Mouse (Mus musculus) small intestine, adult 2 months (tissue): ENCODE data around the gene Fhl3. TPM values are rescaled to one million over a fixed set of nuclear protein-coding genes. Genes with fewer than 3 reads are reported as not detected.
A peak's percentile ranks its signal among the peaks of the same experiment; 100 is the strongest.

Experiments
- H3K27ac ChIP-seq: fragments of 200-500 bp; 2 replicates; pipeline ENCODE4 v1.5.1; 2012; ENCODE audit warnings: low read depth, low read length, control low read depth, inconsistent platforms; ENCODE audit not compliant: insufficient read depth
- H3K27me3 ChIP-seq: fragments of 200-500 bp; 2 replicates; pipeline ENCODE4 v1.6.1; 2012; ENCODE audit warnings: mild to moderate bottlenecking, moderate library complexity, low read length, inconsistent platforms; ENCODE audit not compliant: control insufficient read depth, insufficient read depth
- H3K36me3 ChIP-seq: fragments of 200-500 bp; 2 replicates; pipeline ENCODE4 v1.6.1; 2012; ENCODE audit warnings: mild to moderate bottlenecking, low read length, control low read depth, inconsistent platforms; ENCODE audit not compliant: control insufficient read depth, insufficient read depth
- H3K4me1 ChIP-seq: fragments of 200-500 bp; 2 replicates; pipeline ENCODE4 v1.6.1; 2012; ENCODE audit warnings: low read length, inconsistent platforms, mixed read lengths; ENCODE audit not compliant: control insufficient read depth, insufficient read depth, insufficient read length
- H3K4me3 ChIP-seq: fragments of 200-500 bp; 2 replicates; pipeline ENCODE4 v1.5.1; 2012; ENCODE audit warnings: low read depth, mild to moderate bottlenecking, control low read depth, inconsistent platforms, low read length, moderate library complexity
- CTCF ChIP-seq: fragments of 200-500 bp; IDR thresholded peaks from 2 replicates; pipeline ENCODE4 v1.5.1; 2012; ENCODE audit warnings: low read depth, mild to moderate bottlenecking, control low read depth, inconsistent platforms, low read length, moderate library complexity, mixed read lengths; ENCODE audit not compliant: insufficient replicate concordance, insufficient read length; ENCODE audit errors: extremely low read depth
- POLR2A ChIP-seq: fragments of 200-500 bp; IDR thresholded peaks from 2 replicates; pipeline ENCODE4 v1.6.1; 2012; ENCODE audit warnings: low read depth, mild to moderate bottlenecking, control low read depth, inconsistent platforms, low read length, moderate library complexity
- WGBS: fragments of 180-500 bp; shearing (Covaris S2); methylation state at CpG from one replicate; pipeline ENCODE4 v1.1.7; 2018; 5-methylcytosine and 5-hydroxymethylcytosine counted together
- polyA plus RNA-seq: library from polyadenylated mRNA; depleted of rRNA; stranded (reverse); fragments of >200 nt; gene quantifications from 2 replicates; pipeline ENCODE4 v1.2.3, GENCODE M21; 2012

Fhl3 gene
- polyA plus RNA-seq, 1 experiment: 9.2 TPM

GRCm38 (mm10) chr4:124683474-124683873, 17.0 kb upstream of the Fhl3 start:
- no peaks in the 10 kb centered on the region for H3K4me1 ChIP-seq
- H3K36me3 ChIP-seq: peaks cover 56% of the 10 kb centered on the region
- 38% methylated on average over 4 of the region's 4 CpGs for WGBS
- no peak overlapping the region for H3K27ac ChIP-seq
- no peak overlapping the region for H3K4me3 ChIP-seq
- TF ChIP-seq CTCF: no peak
- no peak for TF ChIP-seq POLR2A
- H3K27me3 ChIP-seq: no peaks in the 10 kb centered on the region

- 74% methylated on average over 4 of the region's 4 CpGs for WGBS
- Histone ChIP-seq H3K4me1 (no peaks in the 10 kb centered on the region), H3K36me3 (peaks cover 45% of the 10 kb centered on the region), H3K27ac (no peak overlapping the region), H3K4me3 (no peak overlapping the region), H3K27me3 (no peaks in the 10 kb centered on the region)
- TF ChIP-seq POLR2A (no peak), CTCF (no peak)
Measured at GRCm38 (mm10) chr4:124685004-124685403, 15.5 kb upstream of the Fhl3 start.

- TF ChIP-seq POLR2A: no peak
- Histone ChIP-seq H3K4me3 (no peak overlapping the region), H3K27ac (0 out of 2 replicates have a peak overlapping the region, but pooled peaks have one; percentile 15), H3K4me1 (no peaks in the 10 kb centered on the region), H3K36me3 (peaks cover 41% of the 10 kb centered on the region), H3K27me3 (no peaks in the 10 kb centered on the region)
- WGBS: 80% methylated on average over 8 of the region's 8 CpGs
Measured at GRCm38 (mm10) chr4:124685453-124685852, 15.0 kb upstream of the Fhl3 start.

- no peak overlapping the region for H3K4me3 ChIP-seq
- H3K36me3 ChIP-seq: peaks cover 36% of the 10 kb centered on the region
- WGBS: 80% methylated on average over 8 of the region's 8 CpGs
- no peaks in the 10 kb centered on the region for H3K4me1 ChIP-seq
- H3K27me3 ChIP-seq: no peaks in the 10 kb centered on the region
- peak overlapping the region; percentile 29; the same call in 1 of the 2 replicates for H3K27ac ChIP-seq
- no peak for TF ChIP-seq CTCF
Measured at GRCm38 (mm10) chr4:124685897-124686402, 14.6 kb upstream of the Fhl3 start.

- Histone ChIP-seq H3K27ac (no peak overlapping the region), H3K27me3 (no peaks in the 10 kb centered on the region), H3K4me3 (no peak overlapping the region), H3K36me3 (0 out of 2 replicates have a peak, but pooled peaks cover 4% of the 10 kb centered on the region), H3K4me1 (peaks cover 6% of the 10 kb centered on the region)
- WGBS: 77% methylated on average over 8 of the region's 8 CpGs
- no peak for TF ChIP-seq CTCF
- TF ChIP-seq POLR2A: no peak
Measured at GRCm38 (mm10) chr4:124691455-124691854, 9.0 kb upstream of the Fhl3 start.

GRCm38 (mm10) chr4:124692416-124692861, 8.1 kb upstream of the Fhl3 start:
- Histone ChIP-seq H3K4me3 (no peak overlapping the region), H3K27me3 (no peaks in the 10 kb centered on the region), H3K36me3 (no peaks in the 10 kb centered on the region), H3K4me1 (peaks cover 6% of the 10 kb centered on the region), H3K27ac (no peak overlapping the region)
- 41% methylated on average over 3 of the region's 3 CpGs for whole genome bisulfite sequencing
- TF ChIP-seq CTCF: no peak
- no peak for TF ChIP-seq POLR2A

GRCm38 (mm10) chr4:124693135-124693894, 7.2 kb upstream of the Fhl3 start, which contains the start of gene Utp11:
TSS of gene Utp11 (minus strand) at chr4:124693600.
- WGBS: under 1% methylated on average over 43 of the region's 43 CpGs
- H3K4me3 ChIP-seq: peak within 1 kb of the TSS; percentile 90
- no peaks in the 10 kb centered on the region for H3K36me3 ChIP-seq
- H3K4me1 ChIP-seq: peaks cover 6% of the 10 kb centered on the region
- H3K27ac ChIP-seq: peak within 1 kb of the TSS; percentile 22; the same call in 1 of the 2 replicates
- TF ChIP-seq POLR2A: 0 out of 2 replicates have a peak, but pooled peaks have one; percentile 19
- TF ChIP-seq CTCF: no peak
- H3K27me3 ChIP-seq: no peaks in the 10 kb centered on the region
